Mouse (Mus musculus) embryonic facial prominence, embryonic 10.5 days (tissue): ENCODE measurements around the gene Tgif1. TPM values are rescaled to one million over a fixed set of nuclear protein-coding genes. Genes with fewer than 3 reads are reported as not detected.
A peak's percentile ranks its signal among the peaks of the same experiment; 100 is the strongest.
"Not testable (repeated sequence)": the region's sequence is repeated elsewhere in the genome, so short reads cannot be mapped to it uniquely, and the experiment has no call there.

Experiments used
- DNase-seq: peaks from one replicate; pipeline ENCODE4 v3.0.0-alpha.2; 2017; ENCODE audit warnings: low spot score
- H3K27ac ChIP-seq: fragments of 300-500 bp; sonication (generic); replicated peaks from 2 replicates; pipeline ENCODE4 v1.5.1; 2016; ENCODE audit warnings: mild to moderate bottlenecking
- H3K27me3 ChIP-seq: fragments of 300-500 bp; sonication (generic); replicated peaks from 2 replicates; pipeline ENCODE4 v1.6.1; 2016; ENCODE audit warnings: low read depth, mild to moderate bottlenecking; ENCODE audit not compliant: poor library complexity, severe bottlenecking
- H3K36me3 ChIP-seq: fragments of 300-500 bp; sonication (generic); replicated peaks from 2 replicates; pipeline ENCODE4 v1.6.1; 2016; ENCODE audit warnings: mild to moderate bottlenecking, moderate library complexity
- H3K4me1 ChIP-seq: fragments of 300-500 bp; sonication (generic); 2 replicates; pipeline ENCODE4 v1.6.1; 2016
- H3K4me3 ChIP-seq: fragments of 300-500 bp; sonication (generic); 2 replicates; pipeline ENCODE4 v1.5.1; 2016; ENCODE audit warnings: mild to moderate bottlenecking, moderate library complexity
- H3K9me3 ChIP-seq: fragments of 300-500 bp; sonication (generic); 2 replicates; pipeline ENCODE4 v1.6.1; 2016; ENCODE audit warnings: mild to moderate bottlenecking
- WGBS: fragments of 180-500 bp; shearing (Covaris S2); methylation state at CpG from one replicate; pipeline ENCODE4 v1.1.7; 2016; 5-methylcytosine and 5-hydroxymethylcytosine counted together
- polyA plus RNA-seq: library from polyadenylated mRNA; unstranded; fragments of >200 nt; fragmentation: Nextera tagmentation; extraction: Ambion mirVana; gene quantifications from 2 replicates; pipeline ENCODE4 v1.2.1, GENCODE M21; 2016

Gene Tgif1
- polyA plus RNA-seq, 1 experiment from 2014 or later = 112 TPM

- H3K9me3 ChIP-seq = no peaks in the 10 kb centered on the region
- peak overlapping the region; percentile 89 for H3K4me3 ChIP-seq
- WGBS = under 1% methylated on average over 17 of the region's 17 CpGs
- H3K27ac ChIP-seq = peak overlapping the region; percentile 98
- H3K36me3 ChIP-seq = peaks cover 36% of the 10 kb centered on the region
- peak; percentile 31 for DNase-seq
- peaks cover 47% of the 10 kb centered on the region for H3K4me1 ChIP-seq
- no peaks in the 10 kb centered on the region for H3K27me3 ChIP-seq
These were observed 5.4 kb downstream of the Tgif1 start for GRCm38 (mm10) chr17:70847751-70848510.

GRCm38 (mm10) chr17:70847086-70847485 lies 6.3 kb downstream of the Tgif1 start:
- WGBS = 10% methylated on average over 4 of the region's 4 CpGs
- Histone ChIP-seq H3K9me3 (no peaks in the 10 kb centered on the region), H3K4me3 (peak overlapping the region; percentile 89), H3K27me3 (no peaks in the 10 kb centered on the region), H3K27ac (peak overlapping the region; percentile 61; the same call in 1 of the 2 replicates), H3K4me1 (peaks cover 44% of the 10 kb centered on the region), H3K36me3 (peaks cover 43% of the 10 kb centered on the region)
- DNase-seq = peak; percentile 44

GRCm38 (mm10) chr17:70846111-70846644 lies 7.2 kb downstream of the Tgif1 start:
- Histone ChIP-seq H3K9me3 (no peaks in the 10 kb centered on the region), H3K27me3 (no peaks in the 10 kb centered on the region), H3K27ac (peak overlapping the region; percentile 25; the same call in 1 of the 2 replicates), H3K36me3 (peaks cover 52% of the 10 kb centered on the region), H3K4me3 (no peak overlapping the region; the same call in 1 of the 2 replicates), H3K4me1 (peaks cover 39% of the 10 kb centered on the region)
- no peak for DNase-seq
- WGBS = 82% methylated on average over 8 of the region's 8 CpGs

GRCm38 (mm10) chr17:70845543-70845942 lies 7.8 kb downstream of the Tgif1 start:
- WGBS = 93% methylated on average over 2 of the region's 2 CpGs
- no peak overlapping the region for H3K27ac ChIP-seq
- DNase-seq = no peak
- peaks cover 37% of the 10 kb centered on the region for H3K4me1 ChIP-seq
- H3K4me3 ChIP-seq = no peak overlapping the region; the same call in 1 of the 2 replicates
- H3K9me3 ChIP-seq = no peaks in the 10 kb centered on the region
- no peaks in the 10 kb centered on the region for H3K27me3 ChIP-seq
- peaks cover 54% of the 10 kb centered on the region for H3K36me3 ChIP-seq

- Histone ChIP-seq H3K9me3 (no peaks in the 10 kb centered on the region), H3K36me3 (peaks cover 60% of the 10 kb centered on the region), H3K27me3 (no peaks in the 10 kb centered on the region), H3K4me1 (peaks cover 37% of the 10 kb centered on the region), H3K27ac (no peak overlapping the region), H3K4me3 (no peak overlapping the region)
- no peak for DNase-seq
- WGBS = 91% methylated on average over 10 of the region's 10 CpGs
These were observed 8.4 kb downstream of the Tgif1 start for GRCm38 (mm10) chr17:70844971-70845370.

GRCm38 (mm10) chr17:70843252-70843651 lies 10.1 kb downstream of the Tgif1 start:
- no peaks in the 10 kb centered on the region for H3K9me3 ChIP-seq
- peaks cover 38% of the 10 kb centered on the region for H3K4me1 ChIP-seq
- H3K27me3 ChIP-seq = no peaks in the 10 kb centered on the region
- no peak for DNase-seq
- no peak overlapping the region for H3K4me3 ChIP-seq
- WGBS = 92% methylated on average over 4 of the region's 4 CpGs
- H3K36me3 ChIP-seq = peaks cover 77% of the 10 kb centered on the region
- H3K27ac ChIP-seq = no peak overlapping the region

GRCm38 (mm10) chr17:70838533-70838932 lies 14.8 kb downstream of the Tgif1 start:
- H3K9me3 ChIP-seq = no peaks in the 10 kb centered on the region
- H3K4me1 ChIP-seq = peaks cover 20% of the 10 kb centered on the region
- H3K36me3 ChIP-seq = peaks cover 57% of the 10 kb centered on the region
- H3K4me3 ChIP-seq = no peak overlapping the region
- peaks cover 33% of the 10 kb centered on the region for H3K27me3 ChIP-seq
- 55% methylated on average over 5 of the region's 5 CpGs for WGBS
- DNase-seq = no peak
- H3K27ac ChIP-seq = no peak overlapping the region

GRCm38 (mm10) chr17:70838031-70838430 lies 15.3 kb downstream of the Tgif1 start:
- no peak for DNase-seq
- H3K4me3 ChIP-seq = no peak overlapping the region
- H3K36me3 ChIP-seq = peaks cover 52% of the 10 kb centered on the region
- H3K4me1 ChIP-seq = peaks cover 20% of the 10 kb centered on the region
- no peaks in the 10 kb centered on the region for H3K9me3 ChIP-seq
- 86% methylated on average over 7 of the region's 7 CpGs for WGBS
- no peak overlapping the region for H3K27ac ChIP-seq
- peaks cover 38% of the 10 kb centered on the region for H3K27me3 ChIP-seq

- H3K27ac ChIP-seq, DNase-seq, H3K9me3 ChIP-seq, H3K4me3 ChIP-seq: not testable (repeated sequence)
- WGBS = 92% methylated on average over 6 of the region's 6 CpGs
- peaks cover 52% of the 10 kb centered on the region for H3K36me3 ChIP-seq
- peaks cover 20% of the 10 kb centered on the region for H3K4me1 ChIP-seq
- peaks cover 44% of the 10 kb centered on the region for H3K27me3 ChIP-seq
These were observed 15.9 kb downstream of the Tgif1 start for GRCm38 (mm10) chr17:70837474-70837873.

- Histone ChIP-seq H3K27ac (no peak overlapping the region), H3K36me3 (peaks cover 51% of the 10 kb centered on the region), H3K4me1 (peaks cover 20% of the 10 kb centered on the region), H3K4me3 (no peak overlapping the region), H3K9me3 (no peaks in the 10 kb centered on the region), H3K27me3 (peaks cover 44% of the 10 kb centered on the region)
- no peak for DNase-seq
- WGBS = 61% methylated on average over 7 of the region's 7 CpGs
These were observed 16.5 kb downstream of the Tgif1 start for GRCm38 (mm10) chr17:70836820-70837219.

GRCm38 (mm10) chr17:70835071-70835790 lies 18.1 kb downstream of the Tgif1 start:
- Histone ChIP-seq H3K27ac (peak overlapping the region; percentile 45; the same call in 1 of the 2 replicates), H3K27me3 (peaks cover 44% of the 10 kb centered on the region), H3K9me3 (no peaks in the 10 kb centered on the region), H3K4me1 (peaks cover 20% of the 10 kb centered on the region), H3K4me3 (peak overlapping the region; percentile 56), H3K36me3 (peaks cover 39% of the 10 kb centered on the region)
- no peak for DNase-seq
- WGBS = 3% methylated on average over 10 of the region's 10 CpGs

- H3K27ac ChIP-seq = peak overlapping the region; percentile 45
- H3K9me3 ChIP-seq = no peaks in the 10 kb centered on the region
- peak; percentile 63 for DNase-seq
- H3K4me1 ChIP-seq = peaks cover 20% of the 10 kb centered on the region
- WGBS = under 1% methylated on average over 29 of the region's 29 CpGs
- H3K27me3 ChIP-seq = peaks cover 44% of the 10 kb centered on the region
- H3K4me3 ChIP-seq = peak overlapping the region; percentile 56
- H3K36me3 ChIP-seq = peaks cover 32% of the 10 kb centered on the region
These were observed 18.8 kb downstream of the Tgif1 start for GRCm38 (mm10) chr17:70834430-70834965.
